Mouse (Mus musculus): ENCODE measurements around the gene Ism1.

Ism1 gene

GRCm38 (mm10) chr2:139714206-139714605 lies 36.2 kb downstream of the Ism1 start:
- DNase-seq (ENCODE audit: low spot score in 2 of 2): no peak

GRCm38 (mm10) chr2:139717772-139718171 lies 39.8 kb downstream of the Ism1 start:
- no peak for DNase-seq (ENCODE audit: low spot score in 2 of 2)

GRCm38 (mm10) chr2:139722700-139723099 lies 44.7 kb downstream of the Ism1 start:
- peak in 1 of 2 experiments; percentile 25 for DNase-seq (ENCODE audit: low spot score in 2 of 2)

GRCm38 (mm10) chr2:139723304-139723703 lies 45.3 kb downstream of the Ism1 start:
- DNase-seq (ENCODE audit: low spot score in 2 of 2): no peak

GRCm38 (mm10) chr2:139724202-139724838 lies 46.3 kb downstream of the Ism1 start:
- no peak for DNase-seq (ENCODE audit: low spot score in 2 of 2)

- DNase-seq (ENCODE audit: low spot score in 2 of 2): no peak
These were observed 47.4 kb downstream of the Ism1 start for GRCm38 (mm10) chr2:139725328-139725727.

- no peak for DNase-seq (ENCODE audit: low spot score in 2 of 2)
These were observed 50.1 kb downstream of the Ism1 start for GRCm38 (mm10) chr2:139728060-139728459.

GRCm38 (mm10) chr2:139729377-139729776 lies 51.4 kb downstream of the Ism1 start:
- DNase-seq (ENCODE audit: low spot score in 2 of 2): no peak

- no peak for DNase-seq (ENCODE audit: low spot score in 2 of 2)
These were observed 64.4 kb downstream of the Ism1 start for GRCm38 (mm10) chr2:139742381-139742780.

GRCm38 (mm10) chr2:139757021-139757420 lies 79.0 kb downstream of the Ism1 start:
- no peak for DNase-seq (ENCODE audit: low spot score in 2 of 2)

- DNase-seq (ENCODE audit: low spot score in 2 of 2): no peak
These were observed 79.5 kb downstream of the Ism1 start for GRCm38 (mm10) chr2:139757456-139757855.

- no peak for DNase-seq (ENCODE audit: low spot score in 2 of 2)
These were observed 86.4 kb downstream of the Ism1 start for GRCm38 (mm10) chr2:139764355-139764754.

- no peak for DNase-seq (ENCODE audit: low spot score in 2 of 2)
These were observed 97.1 kb downstream of the Ism1 start for GRCm38 (mm10) chr2:139774949-139775570.

GRCm38 (mm10) chr2:139776644-139777043 lies 98.7 kb downstream of the Ism1 start:
- DNase-seq (ENCODE audit: low spot score in 2 of 2): no peak

GRCm38 (mm10) chr2:139778283-139778682 lies 100.3 kb downstream of the Ism1 start:
- peak in 1 of 2 experiments; percentile 26 for DNase-seq (ENCODE audit: low spot score in 2 of 2)

- DNase-seq (ENCODE audit: low spot score in 2 of 2): no peak
These were observed 105.4 kb downstream of the Ism1 start for GRCm38 (mm10) chr2:139783318-139783850.

GRCm38 (mm10) chr2:139784465-139784864 lies 106.5 kb downstream of the Ism1 start:
- DNase-seq (ENCODE audit: low spot score in 2 of 2): no peak

GRCm38 (mm10) chr2:139784946-139785345 lies 107.0 kb downstream of the Ism1 start:
- no peak for DNase-seq (ENCODE audit: low spot score in 2 of 2)

GRCm38 (mm10) chr2:139788658-139789057 lies 110.7 kb downstream of the Ism1 start:
- no peak for DNase-seq (ENCODE audit: low spot score in 2 of 2)

- no peak for DNase-seq (ENCODE audit: low spot score in 2 of 2)
These were observed 114.6 kb downstream of the Ism1 start for GRCm38 (mm10) chr2:139792345-139793120.

GRCm38 (mm10) chr2:139804041-139804440 lies 126.1 kb downstream of the Ism1 start:
- no peak for DNase-seq (ENCODE audit: low spot score in 2 of 2)

GRCm38 (mm10) chr2:139807887-139808286 lies 129.9 kb downstream of the Ism1 start:
- no peak for DNase-seq (ENCODE audit: low spot score in 2 of 2)
